Mouse (Mus musculus) cerebellum, adult 9-10 months (tissue): ENCODE measurements around the gene Olfr447.

Source experiments
- DNase-seq: peaks from one replicate; pipeline ENCODE4 v3.0.0; 2022

The Olfr447 gene

GRCm38 (mm10) chr6:42908578-42908977, at the start of gene Olfr447:
Gene Olfr447 (plus strand): TSS chr6:42908878.
- DNase-seq, result no peak

- DNase-seq, result peak; percentile 61
These were observed 48.4 kb upstream of the Olfr447 start for GRCm38 (mm10) chr6:42860222-42860819.

- no peak for DNase-seq
These were observed 39.0 kb upstream of the Olfr447 start for GRCm38 (mm10) chr6:42869695-42870094.

- DNase-seq, result no peak
These were observed 32.4 kb upstream of the Olfr447 start for GRCm38 (mm10) chr6:42876323-42876722.

GRCm38 (mm10) chr6:42890141-42890540, 18.5 kb upstream of the Olfr447 start, which contains the start of gene Olfr448:
Gene Olfr448 (plus strand): TSS chr6:42890441.
- DNase-seq, result no peak

GRCm38 (mm10) chr6:42900345-42900744, 8.3 kb upstream of the Olfr447 start:
- DNase-seq, result no peak

- no peak for DNase-seq
These were observed 12.4 kb downstream of the Olfr447 start, which contains the start of gene Olfr446 for GRCm38 (mm10) chr6:42921077-42921476. Gene Olfr446 (plus strand): TSS chr6:42921377.

GRCm38 (mm10) chr6:42948767-42949166, 40.1 kb downstream of the Olfr447 start, which contains the start of gene Olfr444:
Gene Olfr444 (plus strand): TSS chr6:42949067.
- no peak for DNase-seq
